In the genomic region with DNA sequence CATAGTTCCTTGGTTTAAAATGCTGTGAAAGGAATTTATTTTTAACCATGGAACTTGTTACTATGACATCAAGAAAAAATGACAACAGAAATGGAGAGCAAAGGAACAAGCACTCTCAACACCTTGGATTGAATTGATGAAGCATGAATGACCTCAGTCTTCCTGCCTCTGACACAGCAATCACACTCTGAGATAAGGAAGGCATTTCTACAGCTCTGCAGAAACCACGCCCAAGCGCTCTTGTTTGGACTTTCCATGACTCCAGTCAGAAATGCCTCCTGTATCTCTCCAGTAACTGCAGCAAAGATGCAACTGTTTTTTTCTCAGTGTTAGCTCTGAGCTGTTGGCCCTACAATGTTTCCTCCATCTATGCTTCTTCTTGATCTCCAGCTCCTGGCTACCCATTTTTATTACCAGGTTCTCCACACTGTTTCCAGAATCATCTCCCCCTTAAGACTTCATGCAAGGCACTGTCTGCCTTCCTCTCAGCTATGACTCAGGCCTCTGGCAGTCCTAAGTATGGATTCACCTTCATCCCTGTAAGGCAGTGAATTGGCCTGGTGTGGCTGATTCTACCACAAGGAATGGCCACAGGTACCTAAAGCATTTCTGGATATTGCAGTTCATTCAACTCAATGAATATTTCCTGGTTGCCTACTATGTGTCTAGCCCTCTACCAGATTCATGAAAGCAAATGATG, we compare ENCODE assay signal across 10 mouse cellular contexts.
DNase-seq lines count a peak whose midpoint lies in the region; ATAC-seq and TF ChIP-seq lines count a peak whose summit lies in the region.
"Had no signal": no experiment of that assay in that cellular context is flagged by ENCODE, and none has a peak within 500 bp of the region (broad histone marks: within the 10 kb centered on the region; RNA-seq: fewer than 3 reads in every experiment).

No protein-coding gene starts in this region.

- no peaks in the 10 kb centered on the region for H3K27me3 ChIP-seq in MEL (ENCODE audit: control insufficient read depth in 1 of 2, insufficient read depth in 2 of 2, low read length in 2 of 2)
- peaks cover 3% of the 10 kb centered on the region for H3K27me3 ChIP-seq in Patski
- H3K27me3 ChIP-seq in liver, embryonic 14.5 days (ENCODE audit: control insufficient read depth, insufficient read depth, low read length): no peaks in the 10 kb centered on the region
- no peaks in the 10 kb centered on the region for H3K27me3 ChIP-seq in hindbrain, embryonic 16.5 days (replicated peaks; ENCODE audit: control insufficient read depth, insufficient read depth, low read length)

- H3K9ac ChIP-seq in MEL (ENCODE audit: control insufficient read depth, low read depth, low read length, poor library complexity, severe bottlenecking): no peak overlapping the region
- H3K9ac ChIP-seq in liver, embryonic 14.5 days (replicated peaks): no peak overlapping the region
- H3K9ac ChIP-seq in hindbrain, embryonic 16.5 days (ENCODE audit: low read depth, low read length): no peak overlapping the region

- WGBS in liver, embryonic 14.5 days (ENCODE audit: insufficient replicate concordance): 18% methylated on average over 2 of the region's 2 CpGs
- 98% methylated on average over 2 of the region's 2 CpGs for WGBS in hindbrain, embryonic 16.5 days

- no peak for TF ChIP-seq CTCF in MEL (IDR thresholded peaks at IDR 0.05 in 2 of 3, conservative IDR thresholded peaks at IDR 0.05 in 1 of 3; ENCODE audit: control insufficient read depth in 1 of 3, insufficient read depth in 1 of 3, low read depth in 2 of 3, low read length in 3 of 3, poor library complexity in 1 of 3, severe bottlenecking in 1 of 3)
- TF ChIP-seq CTCF in Patski (IDR thresholded peaks at IDR 0.05): no peak
- TF ChIP-seq CTCF in liver, embryonic 14.5 days (IDR thresholded peaks at IDR 0.05; ENCODE audit: low read depth): no peak

- H3K27ac ChIP-seq in MEL (ENCODE audit: control insufficient read depth, low read depth, low read length): peak overlapping the region; percentile 29; the same call in 1 of the 2 replicates
- no peak overlapping the region for H3K27ac ChIP-seq in liver, embryonic 14.5 days
- no peak overlapping the region for H3K27ac ChIP-seq in hindbrain, embryonic 16.5 days (ENCODE audit: low read depth, low read length)

- POLR2A ChIA-PET in Patski (lab: Charles Lee): no interaction called here

- peaks cover 23 to 28% of the 10 kb centered on the region in 2 experiments for H3K4me1 ChIP-seq in MEL (ENCODE audit: control insufficient read depth in 1 of 2, insufficient read depth in 2 of 2, low read length in 2 of 2)
- peaks cover 4 to 11% of the 10 kb centered on the region in 2 experiments; a peak in 3 of 4 replicates for H3K4me1 ChIP-seq in liver, embryonic 14.5 days (replicated peaks; ENCODE audit: control insufficient read depth in 2 of 2, insufficient read depth in 2 of 2, low read length in 1 of 2)
- no peaks in the 10 kb centered on the region for H3K4me1 ChIP-seq in hindbrain, embryonic 16.5 days (ENCODE audit: control insufficient read depth, insufficient read depth, low read depth, low read length)

- H3K36me3 ChIP-seq in MEL (ENCODE audit: control insufficient read depth in 1 of 2, insufficient read depth in 2 of 2, low read length in 2 of 2): peaks cover 0 to 53% of the 10 kb centered on the region in 2 experiments; a peak in 2 of 4 replicates
- no peaks in the 10 kb centered on the region for H3K36me3 ChIP-seq in liver, embryonic 14.5 days (replicated peaks; ENCODE audit: control insufficient read depth, insufficient read depth, low read depth)
- H3K36me3 ChIP-seq in hindbrain, embryonic 16.5 days (ENCODE audit: control insufficient read depth, insufficient read depth, low read length): no peaks in the 10 kb centered on the region

- in situ Hi-C loops in Patski (cut with MboI; ENCODE audit: low pct_unique_long_range_greater_than_20kb): no loop called here

- peak; percentile 26 for ATAC-seq in Patski
- ATAC-seq in liver, embryonic 14.5 days (ENCODE audit: insufficient read depth): peak; percentile 61; the same call in 1 of the 2 replicates
- no peak for ATAC-seq in hindbrain, embryonic 16.5 days

- intact Hi-C loops in heart, postnatal 10 days (cut with DNase I): no loop called here

- no peak overlapping the region for H3K4me3 ChIP-seq in MEL (ENCODE audit: control insufficient read depth in 1 of 2, insufficient read depth in 1 of 2, low read depth in 2 of 2, low read length in 2 of 2)
- no peak overlapping the region for H3K4me3 ChIP-seq in liver, embryonic 14.5 days (ENCODE audit: insufficient read depth in 1 of 2, low read depth in 2 of 2, low read length in 2 of 2)
- H3K4me3 ChIP-seq in hindbrain, embryonic 16.5 days (ENCODE audit: low read length): no peak overlapping the region

- no peak for TF ChIP-seq POLR2A in MEL (IDR thresholded peaks at IDR 0.05; ENCODE audit: control insufficient read depth in 1 of 2, insufficient read depth in 1 of 2, low read depth in 1 of 2, low read length in 2 of 2, poor library complexity in 1 of 2)

- H3K79me2 ChIP-seq in MEL (ENCODE audit: control insufficient read depth, insufficient read depth, low read length, poor library complexity): no peaks in the 10 kb centered on the region

- CTCF ChIA-PET in Patski (lab: Charles Lee): no interaction called here

- no peak for TF ChIP-seq RAD21 in MEL (IDR thresholded peaks at IDR 0.05; ENCODE audit: low read depth, low read length)

- H3K4me2 ChIP-seq in liver, embryonic 14.5 days (ENCODE audit: low read depth): no peak overlapping the region
- no peak overlapping the region for H3K4me2 ChIP-seq in hindbrain, embryonic 16.5 days (ENCODE audit: low read length)

- no peaks in the 10 kb centered on the region for H3K9me3 ChIP-seq in MEL (replicated peaks; ENCODE audit: insufficient read depth, low read length)
- no peaks in the 10 kb centered on the region for H3K9me3 ChIP-seq in liver, embryonic 14.5 days (ENCODE audit: control insufficient read depth, low read length)
- H3K9me3 ChIP-seq in hindbrain, embryonic 16.5 days (ENCODE audit: control insufficient read depth, low read length): no peaks in the 10 kb centered on the region

- DNase-seq in MEL (ENCODE audit: low read depth, low spot score) (peak; percentile 66), Patski (ENCODE audit: low read depth, low spot score) (no peak)
- DNase-seq in heart, postnatal 10 days: peak; percentile 24 to 25
- peak in 1 of 3 experiments; percentile 35 for DNase-seq in liver, embryonic 14.5 days (ENCODE audit: low read depth in 3 of 3, low spot score in 3 of 3)
- DNase-seq in gastrocnemius, postnatal 25 days: no peak
- no peak for DNase-seq in right cerebral cortex, postnatal 10 days (ENCODE audit: low spot score in 2 of 2)
- DNase-seq: cerebellum, postnatal 10 days; kidney, adult 11 months; left cerebral cortex, postnatal 4 days had no signal

- TF ChIP-seq EP300 in MEL (IDR thresholded peaks at IDR 0.05; ENCODE audit: low read depth in 1 of 2, low read length in 2 of 2): peak; percentile 56 to 72
- TF ChIP-seq EP300 in liver, embryonic 14.5 days (IDR thresholded peaks at IDR 0.05; ENCODE audit: low read depth): no peak

TF ChIP-seq in MEL, 35 proteins besides CTCF, POLR2A, EP300 and RAD21:
- peak; percentile 51; the same call in 1 of the 2 replicates for TF ChIP-seq SIN3A (IDR thresholded peaks at IDR 0.05; ENCODE audit: low read length)
- peak; percentile 80 for TF ChIP-seq ETS1 (IDR thresholded peaks at IDR 0.05; ENCODE audit: low read depth, low read length)
- TF ChIP-seq GABPA (IDR thresholded peaks at IDR 0.05; ENCODE audit: low read depth, low read length): no peak
- no peak for TF ChIP-seq TAL1 (IDR thresholded peaks at IDR 0.05; ENCODE audit: low read length)
- TF ChIP-seq MXI1 (IDR thresholded peaks at IDR 0.05; ENCODE audit: low read depth, low read length): peak; percentile 59
- TF ChIP-seq ZNF384 (IDR thresholded peaks at IDR 0.05; ENCODE audit: low read depth, low read length): 0 out of 2 replicates have a peak, but pooled peaks have one; percentile 12
- 0 out of 2 replicates have a peak, but pooled peaks have one; percentile 14 for TF ChIP-seq TCF12 (IDR thresholded peaks at IDR 0.05; ENCODE audit: low read depth, low read length)
- TF ChIP-seq RCOR1 (IDR thresholded peaks at IDR 0.05; ENCODE audit: low read depth, low read length): peak; percentile 69
- TF ChIP-seq ZMIZ1 (IDR thresholded peaks at IDR 0.05; ENCODE audit: low read depth, low read length): no peak
- 0 out of 2 replicates have a peak, but pooled peaks have one; percentile 37 for TF ChIP-seq MYC (IDR thresholded peaks at IDR 0.05; ENCODE audit: low read depth, low read length)
- TF ChIP-seq HCFC1 (IDR thresholded peaks at IDR 0.05; ENCODE audit: low read depth, low read length): 0 out of 2 replicates have a peak, but pooled peaks have one; percentile 37
- TF ChIP-seq MAX (IDR thresholded peaks at IDR 0.05; ENCODE audit: low read length): 0 out of 2 replicates have a peak, but pooled peaks have one; percentile 36
- peak; percentile 80 for TF ChIP-seq GATA1 (IDR thresholded peaks at IDR 0.05; ENCODE audit: low read depth, low read length)
TF ChIP-seq in MEL: peak in this region for 10.

Comparison
In these comparisons a context has a peak if more than half of its experiments do, and no peak if none do; other contexts are left out.
1. DNase-seq: peak in MEL (single experiment) and heart, postnatal 10 days (2 of 2); none in Patski (single experiment), gastrocnemius, postnatal 25 days (single experiment) and right cerebral cortex, postnatal 10 days (0 of 2).